Mouse (Mus musculus) megakaryocyte, embryonic 14.5 days (primary cell): ENCODE measurements at regions not wholly inside any gene's neighbourhood (a gene's known extent, or its start where the extent isn't known, plus 50 kb on each side); places are given as distances from the start of the nearest gene placed in this dataset.

Source experiments
- FLI1 ChIP-seq: IDR thresholded peaks from 2 replicates; pipeline ENCODE4 v1.6.1; 2012; ENCODE audit warnings: low read length, inconsistent platforms, mixed read lengths
- GATA1 ChIP-seq: IDR thresholded peaks from 3 replicates; pipeline ENCODE4 v1.6.1; 2012; ENCODE audit warnings: mixed read lengths, low read length, inconsistent platforms, borderline replicate concordance

DNA sequence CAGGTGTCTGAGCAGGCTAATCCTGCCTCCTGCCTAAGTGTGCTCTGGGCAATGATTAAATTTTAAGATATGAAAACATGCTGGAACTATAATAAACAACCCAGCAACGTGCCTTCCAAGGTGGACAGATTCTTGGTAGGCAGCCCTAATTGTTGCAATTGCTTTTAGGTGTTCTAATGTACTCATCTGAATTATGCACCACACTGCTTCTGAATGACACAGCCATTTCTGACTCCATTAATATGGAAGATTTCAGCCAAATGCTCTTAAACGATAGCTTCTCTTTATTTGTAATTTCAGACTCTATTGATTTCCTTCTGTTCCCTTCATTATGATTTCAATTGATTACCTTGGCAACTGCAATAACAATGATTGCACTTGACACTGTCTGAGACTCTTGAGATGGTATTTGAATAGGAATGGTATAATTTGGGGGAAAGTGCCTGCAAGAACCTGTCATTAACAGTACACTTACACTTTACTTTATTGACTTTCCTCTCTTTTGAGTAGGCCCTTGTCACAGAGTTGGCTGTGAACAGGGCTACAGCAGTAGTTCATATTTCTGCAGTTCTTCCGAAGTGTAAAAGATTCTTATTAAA, 422.8 kb upstream of the Dmac1 start:
- TF ChIP-seq GATA1 (no peak), FLI1 (no peak)
